In the genomic region with DNA sequence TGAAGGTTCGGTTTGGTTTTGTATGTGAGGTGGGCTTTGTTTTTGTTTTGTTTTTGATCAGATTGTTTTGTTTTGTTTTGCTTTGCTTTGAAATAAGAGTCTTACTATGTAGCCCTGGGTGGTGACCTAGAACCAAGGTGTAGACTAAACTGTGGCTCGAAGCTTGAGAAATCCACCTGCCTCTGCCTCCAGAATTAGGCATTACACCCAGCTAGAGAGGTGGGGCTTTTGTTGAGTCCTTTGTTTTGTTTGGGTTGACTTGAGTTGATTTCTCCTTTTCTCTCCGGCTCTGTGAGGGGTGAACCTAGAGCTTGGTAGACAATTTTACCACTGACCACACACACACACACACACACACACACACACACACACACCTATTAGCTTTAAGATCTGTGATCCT, we compare ENCODE assay signal across 10 mouse cellular contexts. TPM values are rescaled to one million over a fixed set of nuclear protein-coding genes. Genes with fewer than 3 reads are reported as not detected.
A peak's percentile ranks its signal among the peaks of the same experiment; 100 is the strongest.
DNase-seq lines count a peak whose midpoint lies in the region; ATAC-seq and TF ChIP-seq lines count a peak whose summit lies in the region.
"Had no signal": no experiment of that assay in that cellular context is flagged by ENCODE, and none has a peak within 500 bp of the region (broad histone marks: within the 10 kb centered on the region; RNA-seq: fewer than 3 reads in every experiment).

No protein-coding gene starts in this region.

- no peak for TF ChIP-seq CTCF in kidney, adult 2 months (conservative IDR thresholded peaks at IDR 0.05; ENCODE audit: insufficient read depth, insufficient read length, low read depth, low read length)

- ATAC-seq in forebrain, embryonic 14.5 days = no peak
- no peak for ATAC-seq in liver, embryonic 15.5 days (ENCODE audit: insufficient read depth)

- H3K9me3 ChIP-seq in forebrain, embryonic 14.5 days (replicated peaks; ENCODE audit: control insufficient read depth, low read length) = no peaks in the 10 kb centered on the region
- no peaks in the 10 kb centered on the region for H3K9me3 ChIP-seq in liver, embryonic 15.5 days (replicated peaks)

- peak overlapping the region; percentile 92 for H3K4me3 ChIP-seq in forebrain, embryonic 14.5 days (ENCODE audit: low read depth, low read length)
- peak overlapping the region; percentile 98 for H3K4me3 ChIP-seq in liver, embryonic 15.5 days (replicated peaks)
- H3K4me3 ChIP-seq in kidney, adult 2 months (ENCODE audit: insufficient read depth, low read depth, low read length) = no peak overlapping the region

- WGBS in forebrain, embryonic 14.5 days = 55% methylated on average over 3 of the region's 3 CpGs
- WGBS in liver, embryonic 15.5 days (ENCODE audit: insufficient replicate concordance) = 49% methylated on average over 3 of the region's 3 CpGs
- 58% methylated on average over 3 of the region's 3 CpGs for WGBS in kidney, adult 2 months

- H3K36me3 ChIP-seq in forebrain, embryonic 14.5 days (ENCODE audit: control insufficient read depth, insufficient read depth, low read length) = peaks cover 6% of the 10 kb centered on the region; the same call in 1 of the 2 replicates
- H3K36me3 ChIP-seq in liver, embryonic 15.5 days (replicated peaks) = no peaks in the 10 kb centered on the region
- H3K36me3 ChIP-seq in kidney, adult 2 months (ENCODE audit: control insufficient read depth, insufficient read depth, low read length) = no peaks in the 10 kb centered on the region

- no peak for TF ChIP-seq POLR2A in kidney, adult 2 months (IDR thresholded peaks at IDR 0.05; ENCODE audit: low read depth, low read length)

- DNase-seq in heart, adult 11 months = peak; percentile 66
- no peak for DNase-seq in heart, postnatal 25 days (ENCODE audit: low spot score)
- peak; percentile 15 for DNase-seq in A20 (ENCODE audit: low read depth, low spot score)
- DNase-seq in forebrain, embryonic 14.5 days (ENCODE audit: low spot score) = no peak
- no peak for DNase-seq in thymus, adult 18-20 months
- DNase-seq in frontal cortex, postnatal 36 days (ENCODE audit: low spot score in 2 of 2) = no peak
- DNase-seq in kidney, adult 2 months = no peak
- DNase-seq: adrenal gland, postnatal 10 days; kidney, postnatal 14 days had no signal

- H3K4me2 ChIP-seq in forebrain, embryonic 14.5 days (ENCODE audit: low read length) = peak overlapping the region; percentile 61
- H3K4me2 ChIP-seq in liver, embryonic 15.5 days = peak overlapping the region; percentile 81

- H3K27ac ChIP-seq in forebrain, embryonic 14.5 days (ENCODE audit: low read depth, low read length) = no peak overlapping the region
- no peak overlapping the region for H3K27ac ChIP-seq in liver, embryonic 15.5 days (replicated peaks)
- H3K27ac ChIP-seq in kidney, adult 2 months (ENCODE audit: insufficient read depth, low read depth, low read length) = no peak overlapping the region

- H3K27me3 ChIP-seq in forebrain, embryonic 14.5 days (replicated peaks; ENCODE audit: control insufficient read depth, insufficient read depth, low read length) = no peaks in the 10 kb centered on the region
- no peaks in the 10 kb centered on the region for H3K27me3 ChIP-seq in liver, embryonic 15.5 days
- no peaks in the 10 kb centered on the region for H3K27me3 ChIP-seq in kidney, adult 2 months (replicated peaks; ENCODE audit: control insufficient read depth, insufficient read depth, low read length)

- peaks cover 5% of the 10 kb centered on the region for H3K4me1 ChIP-seq in forebrain, embryonic 14.5 days (ENCODE audit: control insufficient read depth, insufficient read depth, low read length)
- H3K4me1 ChIP-seq in liver, embryonic 15.5 days (replicated peaks) = peaks cover 31% of the 10 kb centered on the region
- H3K4me1 ChIP-seq in kidney, adult 2 months (ENCODE audit: control insufficient read depth, insufficient read depth, low read length) = no peaks in the 10 kb centered on the region

- H3K9ac ChIP-seq in forebrain, embryonic 14.5 days (ENCODE audit: low read length) = peak overlapping the region; percentile 95
- H3K9ac ChIP-seq in liver, embryonic 15.5 days = no peak overlapping the region

- intact Hi-C loops in heart, postnatal 25 days (cut with DNase I) = no loop called here

RNA-seq across cellular contexts. Expression of a gene that starts 0.7 kb away (rescaled TPM):
- 100 to 1,000 TPM; 185 to 203 TPM for total RNA-seq in heart, postnatal 25 days (2021)
- 50.8 and 64.6 TPM in 2 replicates for polyA plus RNA-seq in forebrain, embryonic 14.5 days (2014; fragmentation: Nextera tagmentation; extraction: Ambion mirVana)
- polyA plus RNA-seq in liver, embryonic 15.5 days (2015; fragmentation: Nextera tagmentation; extraction: Ambion mirVana) = 27.5 and 29.5 TPM in 2 replicates
- polyA plus RNA-seq in kidney, adult 2 months (2012; rRNA removed) = 26.6 and 35.7 TPM in 2 replicates

RNA-seq across cellular contexts. Expression of a gene that starts 1.4 kb away (rescaled TPM):
- 1 to 10 TPM in 1 of 2 experiments, under 1 TPM in 1; 0.98 to 1.7 TPM for total RNA-seq in heart, postnatal 25 days (2021)
- polyA plus RNA-seq in forebrain, embryonic 14.5 days (2014; fragmentation: Nextera tagmentation; extraction: Ambion mirVana) = 6.3 and 7.5 TPM in 2 replicates
- 5.9 and 7.3 TPM in 2 replicates for polyA plus RNA-seq in liver, embryonic 15.5 days (2015; fragmentation: Nextera tagmentation; extraction: Ambion mirVana)
- 28.7 and 32.3 TPM in 2 replicates for polyA plus RNA-seq in kidney, adult 2 months (2012; rRNA removed)

Comparison
In these comparisons a context has a peak if more than half of its experiments do, and no peak if none do; other contexts are left out.
1. DNase-seq: peak in heart, adult 11 months (single experiment) and A20 (single experiment); none in heart, postnatal 25 days (single experiment), forebrain, embryonic 14.5 days (single experiment), thymus, adult 18-20 months (0 of 2), frontal cortex, postnatal 36 days (0 of 2) and kidney, adult 2 months (single experiment).